Mouse (Mus musculus) embryo, embryonic 10 days (tissue): ENCODE measurements around the gene Cyb5d1.

Experiments
- DNase-seq: peaks from one replicate; pipeline ENCODE4 v3.0.0-alpha.2; 2015; ENCODE audit warnings: low spot score

Gene Cyb5d1

DNA sequence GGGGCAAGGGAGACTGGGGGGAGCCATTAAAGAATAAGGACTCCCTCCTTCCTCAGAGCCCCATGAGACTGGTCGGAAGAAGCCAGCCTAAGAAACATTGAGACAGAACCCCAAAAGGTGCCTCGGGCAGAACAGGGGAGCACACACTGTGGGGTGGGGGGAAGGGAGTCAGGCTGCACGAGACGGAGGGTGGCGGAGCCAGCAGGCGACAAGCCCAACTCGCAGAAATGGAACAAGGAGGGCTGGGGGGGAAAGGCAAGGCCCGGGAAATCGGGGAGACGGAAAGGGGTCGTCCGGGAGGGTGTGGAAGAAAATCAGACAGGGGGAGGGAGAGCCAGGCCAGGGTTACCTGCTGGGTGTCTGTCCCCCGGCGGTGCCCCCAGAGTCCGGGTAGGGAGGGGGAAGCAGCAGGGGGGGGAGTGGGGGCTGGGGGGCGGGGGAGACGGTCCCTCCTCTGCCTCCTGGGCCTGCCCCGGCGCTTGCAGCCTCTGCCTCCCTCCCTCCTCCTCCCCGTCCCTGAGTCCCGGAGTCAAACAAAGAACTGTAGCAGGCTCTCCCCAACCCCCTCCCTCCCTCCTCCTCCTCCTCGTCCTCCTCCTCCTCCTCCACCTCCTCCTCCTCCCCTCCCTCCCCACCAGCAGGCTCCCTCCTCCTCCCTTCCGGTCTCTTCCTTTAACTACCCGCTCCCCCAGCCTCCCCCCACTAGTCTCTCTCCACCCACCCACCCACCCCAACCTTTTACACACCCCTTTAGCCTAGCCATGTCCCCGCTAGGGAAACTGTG is 20.4 kb upstream of the Cyb5d1 start:
- DNase-seq = peak; percentile 75

DNA sequence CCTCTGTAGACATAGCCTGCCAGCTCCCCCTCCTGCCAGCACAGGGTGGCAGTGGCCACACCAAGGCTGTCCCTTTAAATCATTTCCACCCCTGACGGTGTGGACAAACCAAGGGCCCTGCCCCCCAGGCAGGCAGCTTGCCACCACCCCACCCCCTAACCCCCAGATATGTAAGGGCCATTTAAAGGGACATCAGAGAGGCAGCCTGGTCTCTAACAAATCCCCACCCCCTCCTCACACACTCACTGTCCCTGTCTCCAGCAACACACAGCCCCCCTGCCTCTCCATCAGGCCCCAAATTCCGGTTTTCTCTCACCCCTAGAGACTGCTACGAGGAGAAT is 19.9 kb upstream of the Cyb5d1 start:
- DNase-seq = peak; percentile 69

DNA sequence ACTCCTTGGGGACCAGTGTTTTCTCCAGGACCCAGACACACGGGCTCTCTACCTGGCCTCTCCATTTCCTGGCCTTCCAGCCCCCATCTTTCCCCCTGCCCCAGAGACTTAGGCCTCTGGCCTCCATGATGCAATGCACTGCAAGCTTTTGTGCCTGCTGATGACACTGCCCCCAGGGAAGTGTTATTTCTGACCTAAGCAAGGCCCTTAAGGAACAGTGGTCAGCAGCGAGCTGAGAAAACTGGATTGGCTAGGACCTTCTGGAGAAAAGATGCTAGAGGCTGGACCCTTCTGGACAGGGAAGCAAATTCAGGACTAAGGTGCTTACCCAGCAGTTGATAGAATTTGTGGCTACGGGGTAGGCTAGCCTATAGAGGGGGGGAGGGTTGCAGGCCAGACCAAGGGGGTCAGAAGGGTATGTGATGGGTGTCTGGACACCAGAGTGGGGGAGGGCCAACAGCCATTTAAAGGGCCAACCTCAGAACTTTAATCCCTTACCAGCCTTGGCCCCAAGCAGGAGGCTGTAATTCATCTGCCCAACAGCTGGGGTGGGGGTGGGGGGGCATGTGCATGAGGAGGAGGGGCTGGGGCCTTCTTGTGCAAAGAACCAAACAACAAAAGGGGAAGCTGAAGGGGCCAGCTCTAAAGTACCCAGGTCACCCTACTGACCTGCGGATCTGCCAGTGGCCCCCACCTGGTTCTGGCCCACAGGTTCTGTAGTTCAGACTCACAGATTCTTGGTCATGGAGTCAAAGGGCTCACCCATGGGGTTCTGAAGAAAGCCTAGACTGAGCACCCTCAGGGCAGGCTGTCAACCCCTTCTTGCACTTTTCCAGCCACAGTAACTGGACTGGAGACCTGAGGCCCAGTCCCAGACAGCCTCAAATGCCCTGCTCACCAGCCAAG is 19.2 kb upstream of the Cyb5d1 start:
- peak; percentile 53 for DNase-seq

DNA sequence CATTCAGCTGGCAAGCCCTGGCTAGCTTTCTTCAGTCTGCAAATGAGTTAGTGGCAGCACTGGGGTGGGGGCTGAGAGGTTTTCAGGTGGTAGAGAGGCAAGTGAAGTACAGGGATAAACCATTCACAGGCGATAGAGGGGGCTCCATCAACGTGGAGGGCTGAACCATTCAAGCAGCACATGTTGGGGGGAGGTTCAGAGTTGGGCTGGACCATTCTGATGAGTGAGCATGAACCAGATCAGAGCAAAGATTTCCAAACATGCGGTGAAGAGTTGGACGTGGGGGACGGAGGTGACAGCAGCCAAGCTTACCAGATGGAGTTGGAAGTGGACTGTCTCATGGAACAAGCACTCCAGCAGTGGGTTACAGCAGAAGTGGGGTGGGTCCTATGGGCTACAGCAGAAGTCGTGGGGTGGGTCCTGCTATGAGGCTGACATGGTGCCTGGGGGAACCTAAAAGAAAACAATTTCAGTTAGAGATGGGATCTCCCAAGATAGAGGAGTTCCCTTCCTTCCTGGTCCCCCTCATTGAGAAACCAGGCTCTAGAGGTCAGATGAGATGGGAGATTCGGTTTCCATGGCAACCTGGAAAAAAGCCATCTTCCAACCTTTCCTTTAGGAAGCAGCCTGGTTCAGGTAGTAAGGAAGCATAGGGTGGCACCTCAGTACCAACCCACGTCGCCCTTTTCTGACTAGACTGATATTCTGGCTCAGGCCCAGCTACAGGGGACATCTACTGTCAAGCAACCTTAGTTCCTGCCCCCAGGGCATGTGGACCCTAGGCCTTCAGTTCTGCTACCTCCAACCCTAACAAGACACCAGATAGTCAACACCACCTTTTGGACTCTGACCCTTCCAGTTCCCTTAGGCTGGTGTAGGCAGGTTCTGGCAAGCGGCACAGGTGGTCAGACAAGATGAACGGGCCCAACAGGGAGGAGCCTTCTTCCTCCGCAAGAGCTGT is 18.1 kb upstream of the Cyb5d1 start, which contains the start of gene Kdm6b:
TSS of gene Kdm6b (minus strand) at position 455 of the 961 bp plus-strand sequence.
- peak; percentile 76 for DNase-seq

DNA sequence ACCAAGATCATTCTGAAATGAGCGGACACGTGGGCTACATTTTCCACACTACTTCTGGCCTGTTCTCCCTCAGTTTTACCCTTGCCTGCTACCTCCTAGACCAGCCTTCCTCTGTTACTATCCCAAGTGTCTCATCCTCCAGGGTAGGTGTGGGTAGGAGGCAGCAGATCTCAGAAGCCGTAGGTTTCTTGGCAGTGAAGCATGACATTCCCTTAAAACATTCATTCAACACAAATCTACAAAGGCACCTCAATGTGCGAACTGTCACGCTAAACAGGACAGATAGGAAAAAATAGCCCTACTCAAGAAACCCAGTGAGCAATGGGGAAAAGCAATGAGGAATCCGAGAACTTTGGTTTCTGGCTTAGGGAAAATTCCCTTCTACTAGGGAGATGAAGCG is 17.1 kb upstream of the Cyb5d1 start:
- DNase-seq = no peak

DNA sequence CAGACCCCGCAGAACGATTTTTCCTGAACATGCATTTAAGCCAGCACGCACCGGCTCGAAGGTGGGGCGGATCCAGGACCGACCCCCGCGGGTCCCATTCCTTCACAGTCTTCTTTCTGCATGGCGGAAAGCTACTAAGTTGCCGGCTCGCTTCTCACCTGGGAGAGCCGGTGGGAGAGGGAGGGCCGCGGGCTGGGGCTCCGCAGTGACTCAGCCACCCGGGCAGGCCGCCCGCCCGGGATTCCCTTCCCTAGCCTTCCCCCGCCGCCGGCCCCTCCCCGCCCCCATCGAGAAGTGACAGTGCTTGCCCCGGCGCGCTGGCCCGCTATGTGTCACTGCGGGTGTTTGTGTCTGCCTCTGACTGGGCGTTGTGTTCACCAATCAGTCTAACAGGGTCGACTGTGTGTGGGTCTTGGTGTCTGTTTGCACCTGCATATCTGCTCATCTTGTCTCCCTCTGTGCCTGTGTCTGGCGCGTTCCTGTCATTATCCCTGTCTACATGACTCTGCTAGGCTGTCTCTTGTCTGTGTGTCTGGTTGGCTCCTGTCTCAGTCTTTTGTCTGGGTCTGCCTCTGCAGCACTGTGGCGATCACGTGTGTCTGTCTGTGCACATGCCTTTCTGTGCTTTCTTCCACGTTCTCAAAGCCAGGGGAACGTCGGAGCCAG is 16.2 kb upstream of the Cyb5d1 start:
- peak; percentile 63 for DNase-seq

DNA sequence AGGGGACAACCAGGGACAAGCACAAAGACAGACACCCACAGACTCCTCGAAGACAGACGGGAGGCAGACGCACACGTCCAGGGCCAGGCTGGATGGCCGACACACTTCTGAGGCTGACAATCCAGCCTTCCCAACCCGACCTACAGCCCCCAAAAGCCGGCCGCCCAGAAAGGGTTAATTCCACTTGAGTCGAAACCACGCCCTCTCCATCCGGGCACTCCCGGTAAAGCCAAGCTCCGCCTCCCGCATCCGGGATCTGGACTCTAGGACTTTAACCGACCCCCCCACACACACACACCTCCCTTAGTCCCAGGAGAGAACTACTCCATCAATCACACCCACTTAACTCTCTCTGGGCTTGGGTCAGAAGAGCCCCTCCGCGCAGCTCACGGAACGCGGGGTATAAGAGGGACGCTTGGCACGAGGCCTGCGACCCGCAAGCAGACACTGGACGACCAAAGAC is 15.7 kb upstream of the Cyb5d1 start:
- peak; percentile 98 for DNase-seq

DNA sequence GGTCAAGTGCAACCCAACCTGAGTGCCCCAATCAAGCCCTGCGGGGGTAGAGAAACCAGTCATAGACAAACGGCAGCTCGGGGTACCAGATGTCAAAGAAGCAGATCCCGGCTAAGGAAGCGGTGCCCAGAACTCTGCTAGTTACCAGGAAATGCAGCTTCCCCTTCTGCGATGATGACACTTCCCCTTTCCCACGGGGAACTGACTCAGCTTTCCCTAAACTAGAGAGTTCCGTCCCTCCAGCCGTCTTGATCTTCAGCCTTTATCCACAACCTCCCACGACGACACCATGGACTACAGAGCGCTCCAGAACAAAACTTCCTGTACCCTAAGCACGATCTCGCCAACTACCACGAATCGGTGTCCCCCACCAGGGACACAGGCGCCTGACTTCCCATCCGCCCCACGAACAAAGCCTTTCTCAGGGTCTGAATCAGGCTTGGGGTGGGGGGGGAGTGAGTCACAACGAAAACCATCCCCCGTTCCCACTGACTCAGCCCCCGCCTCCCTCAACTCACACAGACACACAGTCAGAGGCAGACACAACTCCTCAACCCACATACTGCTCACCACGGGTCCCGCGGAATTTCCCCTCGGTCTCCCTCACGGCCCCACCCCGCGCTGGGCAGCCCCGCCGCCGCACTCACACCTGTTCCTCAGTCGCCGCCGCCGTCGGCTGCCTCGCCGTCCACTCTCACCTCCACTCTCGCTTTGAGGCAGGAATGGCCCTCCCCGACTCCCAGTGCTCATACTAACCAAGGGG is 15.1 kb upstream of the Cyb5d1 start:
- peak; percentile 36 for DNase-seq

DNA sequence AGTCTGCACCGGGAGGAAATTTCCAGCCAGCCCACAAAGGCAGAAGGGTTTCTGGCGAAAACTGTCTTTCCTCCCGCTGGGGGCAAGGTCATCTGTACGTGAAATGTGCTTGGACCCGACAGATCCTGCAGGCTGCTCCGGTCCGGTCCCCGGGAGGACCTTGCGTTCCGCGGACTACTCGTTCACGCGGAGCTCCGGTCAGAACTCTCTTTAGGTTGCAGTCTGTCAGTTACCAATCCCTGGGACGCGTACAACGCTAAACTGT is 14.5 kb upstream of the Cyb5d1 start:
- DNase-seq = no peak

DNA sequence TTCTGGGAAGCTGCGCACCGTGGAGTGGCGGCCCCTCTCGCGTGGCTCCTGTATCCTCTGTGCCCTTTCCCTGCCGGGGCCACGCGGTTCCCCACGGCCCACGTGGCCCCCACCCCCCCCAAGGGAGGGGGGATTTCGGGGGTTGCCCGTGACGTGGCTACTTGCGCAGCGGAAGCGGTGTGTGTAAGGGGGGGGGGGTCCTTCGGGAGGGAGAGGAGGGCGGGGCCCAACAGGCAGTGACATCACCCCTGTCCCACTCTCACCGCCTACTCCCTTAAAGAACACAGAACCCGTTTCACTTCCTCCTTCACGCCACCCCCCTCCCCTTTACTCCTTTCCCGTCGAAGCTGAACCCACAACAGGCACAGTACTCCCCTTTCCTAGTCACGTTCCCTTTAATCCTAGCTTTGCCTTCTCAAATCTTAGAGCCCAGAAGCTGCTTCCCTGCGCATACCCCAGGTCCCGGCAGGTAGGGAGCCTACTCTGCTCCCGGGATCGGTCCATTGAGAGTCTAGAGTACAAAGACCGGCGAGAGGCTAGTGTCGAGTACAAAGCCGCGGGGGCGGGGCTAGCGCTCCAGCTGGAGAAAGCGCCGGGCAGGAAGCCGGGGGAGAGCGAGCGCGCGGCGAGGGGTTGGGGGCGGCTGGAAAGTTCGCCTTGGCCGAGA is 14.1 kb upstream of the Cyb5d1 start:
- peak; percentile 85 for DNase-seq

DNA sequence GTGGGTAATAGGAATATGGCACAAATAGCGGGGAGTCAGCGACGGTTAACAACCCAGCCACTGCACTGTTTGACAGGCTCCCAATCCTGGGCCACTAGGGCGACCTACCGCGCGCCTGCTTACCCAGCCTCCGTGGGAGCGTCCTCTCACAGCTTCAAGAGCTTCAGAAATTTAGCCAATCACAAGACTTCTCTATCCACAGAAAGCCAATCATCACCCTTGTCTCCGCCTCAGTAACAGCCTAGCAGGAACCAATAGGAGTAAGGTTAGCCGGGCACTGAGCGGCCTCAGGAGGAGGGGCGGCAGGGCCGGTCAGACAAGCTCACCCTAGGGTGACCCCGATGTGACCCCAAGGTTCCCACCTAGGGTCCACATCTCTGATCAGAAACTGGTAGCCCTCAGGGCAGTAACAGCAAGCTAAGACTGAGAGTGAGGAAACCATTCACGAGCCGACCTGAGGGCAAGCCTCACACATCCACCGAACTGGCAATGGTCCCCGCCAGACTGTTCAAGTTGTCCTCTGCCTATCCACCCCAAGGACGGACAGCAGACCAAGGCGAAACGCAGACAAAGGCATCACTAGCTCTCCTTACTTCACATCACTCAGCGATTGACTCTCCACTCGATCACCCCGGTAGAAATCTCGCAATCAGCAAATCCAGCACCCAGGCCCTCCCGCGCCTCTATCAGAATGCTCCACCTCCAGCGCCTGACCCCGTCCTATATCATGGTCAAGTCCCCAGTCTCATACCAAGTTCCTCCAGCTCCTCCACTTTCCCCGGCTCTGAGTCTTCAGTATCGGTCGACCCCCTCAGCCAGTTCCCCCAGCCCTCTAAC is 13.3 kb upstream of the Cyb5d1 start:
- peak; percentile 95 for DNase-seq

DNA sequence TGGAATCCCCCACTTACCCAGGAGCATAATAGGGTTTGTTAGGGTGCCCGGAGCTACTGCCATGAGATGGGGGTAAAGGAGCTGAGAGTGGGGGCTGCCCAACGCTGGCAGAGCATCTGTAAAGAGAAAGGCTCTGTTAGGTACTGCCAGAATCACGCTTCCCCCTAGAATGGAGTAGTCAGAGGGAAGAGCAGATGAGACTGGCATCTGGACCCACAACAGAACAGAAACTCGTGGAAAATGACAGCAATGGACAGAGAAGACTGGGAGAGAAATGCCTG is 12.2 kb upstream of the Cyb5d1 start:
- no peak for DNase-seq

DNA sequence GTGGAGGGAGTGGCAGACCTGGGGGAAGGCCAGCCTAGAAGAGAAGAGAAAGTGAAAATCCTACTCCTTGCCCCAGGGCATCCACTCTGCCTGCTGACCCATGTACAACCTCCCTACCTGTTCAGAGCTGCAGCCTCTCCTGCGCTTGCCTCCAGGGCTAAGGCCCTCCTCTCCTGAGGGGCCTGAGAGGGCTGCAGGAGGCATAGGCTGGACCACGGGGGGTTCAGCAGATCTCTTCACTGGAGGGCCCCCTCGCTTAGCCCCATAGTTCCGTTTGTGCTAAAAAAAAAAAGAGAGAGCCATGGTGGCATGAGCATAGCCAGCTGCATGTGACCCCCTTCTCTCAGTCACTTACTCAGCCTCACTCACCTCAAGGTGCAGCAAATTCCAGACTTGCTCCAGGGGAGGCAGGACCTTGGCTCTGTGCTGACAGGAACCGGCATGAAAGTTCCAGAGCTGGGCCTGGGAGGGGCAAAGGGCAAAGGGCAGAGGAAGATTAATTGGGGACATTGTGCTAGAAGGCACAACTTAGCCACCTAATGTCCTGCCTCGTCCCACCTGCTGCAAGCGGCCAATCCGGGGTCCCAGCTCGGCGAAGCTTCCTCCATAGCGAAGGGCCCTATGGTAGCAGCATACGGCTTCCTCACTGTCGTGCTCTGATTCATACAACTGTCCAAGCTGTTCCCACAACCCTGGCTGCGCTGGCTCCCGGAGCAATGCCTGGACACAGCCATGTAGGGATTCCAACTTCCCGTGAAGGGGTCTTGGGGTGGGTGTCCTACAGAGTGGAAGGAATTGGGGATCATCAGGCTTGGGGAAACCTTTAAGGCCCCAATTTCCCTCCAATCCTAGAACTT is 11.7 kb upstream of the Cyb5d1 start:
- no peak for DNase-seq

DNA sequence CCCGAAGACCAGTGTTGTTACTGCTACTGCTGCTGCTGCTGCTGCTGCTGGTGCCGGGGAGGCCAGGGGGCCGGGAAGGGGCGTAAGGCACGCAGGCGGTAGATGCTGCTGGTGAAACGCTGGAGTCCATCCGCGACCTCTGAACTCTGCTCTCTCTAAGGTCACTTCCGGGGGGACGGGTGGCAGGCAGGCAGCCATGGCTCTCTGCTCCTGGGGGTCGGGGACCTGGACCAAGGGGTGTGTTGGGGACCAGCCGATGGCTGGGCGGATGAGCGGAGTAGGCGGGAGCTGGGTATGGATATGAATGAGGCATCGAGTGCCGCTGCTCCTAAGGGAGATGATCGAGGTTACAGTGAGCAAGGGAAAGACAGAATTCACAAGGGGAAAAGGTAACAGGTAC is 10.9 kb upstream of the Cyb5d1 start:
- no peak for DNase-seq

DNA sequence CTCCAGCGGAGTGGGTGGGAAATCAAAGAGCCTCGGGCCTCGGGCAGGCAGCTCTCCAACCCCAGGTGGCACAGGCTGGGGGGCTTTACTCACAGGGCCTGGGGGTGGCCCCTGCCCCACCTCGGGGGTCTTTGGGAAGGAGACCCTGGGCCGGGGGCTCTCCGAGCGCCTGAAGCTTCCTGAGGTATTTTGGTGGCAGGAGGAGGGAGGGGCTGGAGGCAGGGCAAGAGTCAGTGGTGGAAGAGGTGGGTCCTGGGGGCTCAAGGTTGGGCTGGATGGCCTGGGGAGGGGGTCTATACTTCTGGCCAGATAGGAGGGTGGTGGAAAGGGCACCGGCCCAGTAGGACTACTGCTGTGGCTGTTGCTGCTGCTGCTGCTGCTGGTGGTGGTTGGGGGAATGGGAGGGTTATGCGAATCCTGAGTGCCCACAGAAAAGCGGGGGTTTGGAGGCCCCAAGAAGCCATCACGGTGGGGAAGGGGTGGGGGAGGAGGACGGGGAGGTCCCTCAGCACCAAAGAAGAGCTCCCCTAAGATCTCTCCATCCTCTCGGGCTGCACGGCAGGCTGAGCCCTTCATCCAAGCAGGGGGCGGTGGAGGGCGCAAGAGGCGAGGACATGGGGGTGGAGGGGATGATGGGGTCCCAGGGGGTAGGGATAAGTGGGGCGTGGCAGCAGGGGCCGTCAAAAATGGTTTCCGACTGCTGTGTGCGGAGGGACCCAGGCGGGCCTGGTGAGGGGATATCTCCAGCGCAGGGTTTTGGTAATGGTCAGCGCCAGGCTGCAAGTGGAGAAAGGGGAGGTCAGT is 10.2 kb upstream of the Cyb5d1 start:
- DNase-seq = no peak

DNA sequence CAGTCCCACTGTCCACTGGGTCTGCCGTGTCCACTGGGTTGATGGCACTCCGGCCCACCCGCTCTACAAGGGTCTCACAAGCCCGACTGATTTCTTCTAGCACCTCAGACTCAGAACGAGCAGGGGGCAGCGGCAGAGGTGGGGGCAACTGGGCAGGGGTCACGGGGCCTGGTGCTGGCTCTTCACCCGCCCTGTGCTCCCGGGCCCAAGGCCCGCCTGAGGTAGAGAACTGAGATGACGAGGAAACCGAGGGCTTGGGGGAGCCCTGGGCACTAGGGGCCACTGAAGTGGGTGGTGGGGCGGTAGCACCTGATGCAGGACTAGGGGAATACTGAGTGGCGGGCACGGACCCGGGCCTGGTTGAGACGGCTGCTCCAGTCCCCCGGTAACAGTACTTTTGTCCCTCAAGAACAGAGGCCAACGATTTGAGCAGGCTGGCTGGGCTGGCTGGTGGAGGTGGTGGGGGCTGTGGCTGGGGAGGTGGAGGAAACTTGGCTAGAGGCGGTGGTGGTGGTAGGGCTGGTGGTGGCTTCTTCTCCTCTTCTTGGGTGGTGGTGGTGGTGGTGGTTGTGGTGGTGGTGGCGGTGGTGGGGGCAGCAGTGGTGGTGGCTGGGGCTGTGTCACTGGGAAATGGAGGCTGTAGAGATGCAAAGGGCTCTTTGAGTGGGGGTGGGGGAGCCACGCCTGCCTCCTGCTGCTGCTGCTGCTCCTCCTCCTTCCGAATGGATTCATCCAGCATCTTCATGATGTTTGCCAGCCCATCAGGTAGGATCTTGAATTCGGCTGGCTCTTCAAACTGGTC is 9.4 kb upstream of the Cyb5d1 start:
- no peak for DNase-seq
